Mouse (Mus musculus) intestine, postnatal 0 days (tissue): ENCODE measurements at regions not wholly inside any gene's neighbourhood (a gene's known extent, or its start where the extent isn't known, plus 50 kb on each side); places are given as distances from the start of the nearest gene placed in this dataset.

ENCODE experiments used
- ATAC-seq: fragments of 200-750 bp; cut with Nextera tagmentation; 2 replicates; pipeline ENCODE4 v1.8.0; 2017; ENCODE audit warnings: mild to moderate bottlenecking, moderate TSS enrichment, moderate library complexity
- H3K27ac ChIP-seq: fragments of 300-500 bp; sonication (generic); 2 replicates; pipeline ENCODE4 v1.5.1; 2014; ENCODE audit warnings: mild to moderate bottlenecking, low read depth, low read length, moderate library complexity
- H3K27me3 ChIP-seq: fragments of 300-500 bp; sonication (generic); replicated peaks from 2 replicates; pipeline ENCODE4 v1.6.1; 2014; ENCODE audit warnings: low read length, mixed read lengths; ENCODE audit not compliant: control insufficient read depth, insufficient read depth
- H3K36me3 ChIP-seq: fragments of 300-500 bp; sonication (generic); 2 replicates; pipeline ENCODE4 v1.6.1; 2014; ENCODE audit warnings: mild to moderate bottlenecking, moderate library complexity; ENCODE audit not compliant: control insufficient read depth, insufficient read depth
- H3K4me1 ChIP-seq: fragments of 300-500 bp; sonication (generic); replicated peaks from 2 replicates; pipeline ENCODE4 v1.6.1; 2014; ENCODE audit warnings: antibody characterized with exemption, low read length, mixed read lengths; ENCODE audit not compliant: control insufficient read depth, insufficient read depth
- H3K4me2 ChIP-seq: fragments of 300-500 bp; sonication (generic); replicated peaks from 2 replicates; pipeline ENCODE4 v1.6.1; 2014; ENCODE audit warnings: low read depth, mild to moderate bottlenecking, moderate library complexity
- H3K4me3 ChIP-seq: fragments of 300-500 bp; sonication (generic); 2 replicates; pipeline ENCODE4 v1.5.1; 2014; ENCODE audit warnings: low read depth, low read length
- H3K9ac ChIP-seq: fragments of 300-500 bp; sonication (generic); 2 replicates; pipeline ENCODE4 v1.6.1; 2014; ENCODE audit warnings: mild to moderate bottlenecking, low read depth, low read length
- H3K9me3 ChIP-seq: fragments of 300-500 bp; sonication (generic); 2 replicates; pipeline ENCODE4 v1.6.1; 2016; ENCODE audit warnings: mixed run types; ENCODE audit not compliant: control insufficient read depth
- CTCF ChIP-seq: sonication (generic); IDR thresholded peaks from 2 replicates; pipeline ENCODE4 v1.5.1; 2016; ENCODE audit warnings: low read depth, mild to moderate bottlenecking, control low read depth, antibody characterized with exemption, moderate library complexity
- WGBS: fragments of 180-500 bp; shearing (Covaris S2); extraction: QIAGEN DNeasy Blood & Tissue Kit; methylation state at CpG from one replicate; pipeline ENCODE4 v1.1.7; 2014; 5-methylcytosine and 5-hydroxymethylcytosine counted together

DNA sequence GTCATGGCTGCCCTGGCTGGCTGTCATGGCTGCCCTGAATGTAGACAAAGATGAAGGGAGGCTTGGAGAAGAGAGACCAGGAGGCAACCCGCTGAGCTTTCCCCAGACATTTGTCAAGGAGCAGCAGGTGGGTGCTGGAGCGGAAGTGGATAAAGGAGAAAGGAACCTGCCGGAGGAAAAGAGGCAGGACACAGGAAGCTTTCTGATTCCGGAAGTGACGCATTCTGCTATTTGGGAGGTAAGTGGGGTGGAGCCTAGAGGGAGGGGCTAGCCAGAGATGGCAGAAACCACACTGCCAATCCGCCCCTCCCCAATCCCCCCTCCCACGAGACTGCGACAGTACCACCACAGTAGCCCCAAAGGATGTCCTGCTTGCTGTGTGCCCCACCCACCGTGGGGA lies 80.1 kb downstream of the Gm572 start:
- no peak for TF ChIP-seq CTCF
- WGBS, result 87% methylated on average over 9 of the region's 9 CpGs
- no peak overlapping the region for H3K4me3 ChIP-seq

DNA sequence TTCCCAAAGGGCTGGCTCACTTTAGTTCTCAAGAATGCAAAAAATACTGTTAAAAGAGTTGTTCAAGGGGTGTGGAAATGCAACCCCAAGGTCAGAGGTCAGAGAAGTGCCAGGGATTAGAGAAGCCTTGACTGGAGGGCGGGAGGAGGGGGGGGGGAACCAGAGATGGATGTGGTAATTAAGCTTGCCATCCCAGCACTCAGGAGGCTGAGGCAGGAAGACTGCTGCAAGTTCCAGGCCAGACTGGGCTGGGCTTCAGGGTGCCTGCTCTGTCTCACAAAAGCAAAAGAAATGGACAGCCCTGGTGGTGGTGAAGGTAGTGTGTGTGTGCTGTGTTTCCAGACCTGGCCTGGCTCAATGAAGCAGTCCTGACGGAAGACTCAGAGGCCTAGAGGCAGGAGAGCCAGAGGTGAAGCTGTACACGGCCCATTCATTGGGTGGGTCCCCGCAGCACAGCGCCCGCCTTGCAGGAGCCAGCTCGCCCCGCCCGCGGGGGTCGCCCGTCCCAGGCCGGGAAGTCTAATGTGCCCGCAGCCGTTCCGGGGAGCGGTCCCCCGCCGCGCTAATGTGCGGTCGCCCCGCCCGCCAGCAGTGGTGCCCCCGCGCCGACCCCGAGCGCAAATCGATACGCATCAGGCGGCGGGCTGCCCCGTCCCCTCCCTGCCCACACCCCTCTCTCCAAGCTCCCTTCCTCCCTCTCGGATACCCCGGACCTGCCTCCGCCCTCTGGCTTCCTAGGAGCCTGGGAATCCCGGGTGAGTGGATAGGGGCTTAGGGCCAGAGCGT lies 80.1 kb upstream of the Casz1 start:
- WGBS, result 9% methylated on average over 39 of the region's 39 CpGs
- Histone ChIP-seq H3K9me3 (no peaks in the 10 kb centered on the region), H3K27ac (no peak overlapping the region), H3K36me3 (no peaks in the 10 kb centered on the region), H3K4me2 (peak overlapping the region; percentile 56), H3K27me3 (peaks cover 25% of the 10 kb centered on the region), H3K4me1 (no peaks in the 10 kb centered on the region), H3K9ac (no peak overlapping the region), H3K4me3 (no peak overlapping the region)
- ATAC-seq, result no peak
- TF ChIP-seq CTCF, result no peak

More for the DNA sequence above, 80.1 kb downstream of the Gm572 start:
- no peak overlapping the region for H3K27ac ChIP-seq
- no peaks in the 10 kb centered on the region for H3K9me3 ChIP-seq
- no peaks in the 10 kb centered on the region for H3K4me1 ChIP-seq
- H3K9ac ChIP-seq, result no peak overlapping the region
- H3K36me3 ChIP-seq, result no peaks in the 10 kb centered on the region
- no peak for ATAC-seq
- no peak overlapping the region for H3K4me2 ChIP-seq
- H3K27me3 ChIP-seq, result peaks cover 26% of the 10 kb centered on the region

DNA sequence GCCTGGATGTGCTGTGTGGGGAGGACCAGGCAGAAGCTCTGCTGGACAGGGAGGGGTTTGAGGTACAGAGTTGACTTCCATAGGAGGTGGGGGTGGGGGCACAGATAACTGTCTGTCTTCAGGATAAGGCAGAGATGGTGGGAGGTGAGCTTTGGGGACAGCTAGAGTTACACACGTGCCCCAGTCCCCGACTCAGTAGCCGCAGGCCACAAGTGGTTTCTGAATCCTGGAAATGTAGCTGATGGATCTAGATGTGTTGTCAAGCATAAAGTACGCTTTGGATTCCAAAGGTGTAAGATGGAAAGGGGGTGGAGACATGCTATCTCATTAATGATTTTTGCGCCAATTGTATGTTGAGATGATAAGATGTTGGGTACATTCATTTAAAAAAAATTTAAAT lies 75.4 kb upstream of the Casz1 start:
- 0 out of 2 replicates have a peak, but pooled peaks cover 10% of the 10 kb centered on the region for H3K27me3 ChIP-seq
- no peak overlapping the region for H3K4me3 ChIP-seq
- no peaks in the 10 kb centered on the region for H3K36me3 ChIP-seq
- H3K4me2 ChIP-seq, result no peak overlapping the region
- no peak overlapping the region for H3K9ac ChIP-seq
- H3K27ac ChIP-seq, result no peak overlapping the region
- H3K4me1 ChIP-seq, result no peaks in the 10 kb centered on the region
- WGBS, result 89% methylated on average over 5 of the region's 5 CpGs
- no peak for TF ChIP-seq CTCF
- no peak for ATAC-seq
- H3K9me3 ChIP-seq, result no peaks in the 10 kb centered on the region

DNA sequence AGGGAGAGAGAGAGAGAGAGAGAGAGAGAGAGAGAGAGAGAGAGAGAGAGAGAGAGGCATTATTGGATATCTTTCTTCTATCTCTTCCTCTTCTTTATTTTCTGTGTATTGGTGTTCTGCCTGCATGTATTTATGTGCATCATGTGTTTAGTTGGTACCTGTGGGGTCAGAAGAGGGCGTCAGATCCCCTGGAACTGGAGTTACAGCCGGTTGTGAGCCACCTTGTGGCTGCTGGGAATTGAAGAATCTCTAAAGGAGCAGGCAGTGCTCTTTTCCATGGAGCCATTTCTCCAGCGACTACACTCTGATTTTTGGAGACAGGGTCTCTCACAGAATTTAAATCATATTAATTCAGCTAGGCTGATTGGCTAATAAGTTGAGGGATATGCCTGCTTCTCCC lies 72.6 kb upstream of the Casz1 start:
- no peak for ATAC-seq
- TF ChIP-seq CTCF, result 0 out of 2 replicates have a peak, but pooled peaks have one; percentile 10
- Histone ChIP-seq H3K27ac (no peak overlapping the region), H3K9ac (no peak overlapping the region), H3K4me2 (no peak overlapping the region), H3K36me3 (no peaks in the 10 kb centered on the region), H3K27me3 (peaks cover 5% of the 10 kb centered on the region; the same call in 1 of the 2 replicates), H3K4me3 (no peak overlapping the region), H3K4me1 (no peaks in the 10 kb centered on the region), H3K9me3 (no peaks in the 10 kb centered on the region)
- WGBS, result 67% methylated on average over 3 of the region's 3 CpGs

- WGBS, result 86% methylated on average over 9 of the region's 9 CpGs
- H3K9ac ChIP-seq, result no peak overlapping the region
- no peak for TF ChIP-seq CTCF
- H3K4me2 ChIP-seq, result no peak overlapping the region
- H3K9me3 ChIP-seq, result no peaks in the 10 kb centered on the region
- no peak for ATAC-seq
- no peaks in the 10 kb centered on the region; the same call in 1 of the 2 replicates for H3K27me3 ChIP-seq
- no peak overlapping the region for H3K4me3 ChIP-seq
- H3K36me3 ChIP-seq, result no peaks in the 10 kb centered on the region
- no peak overlapping the region for H3K27ac ChIP-seq
- H3K4me1 ChIP-seq, result no peaks in the 10 kb centered on the region
Measured at GRCm38 (mm10) chr4:148734061-148734460, 70.2 kb upstream of the Casz1 start.

DNA sequence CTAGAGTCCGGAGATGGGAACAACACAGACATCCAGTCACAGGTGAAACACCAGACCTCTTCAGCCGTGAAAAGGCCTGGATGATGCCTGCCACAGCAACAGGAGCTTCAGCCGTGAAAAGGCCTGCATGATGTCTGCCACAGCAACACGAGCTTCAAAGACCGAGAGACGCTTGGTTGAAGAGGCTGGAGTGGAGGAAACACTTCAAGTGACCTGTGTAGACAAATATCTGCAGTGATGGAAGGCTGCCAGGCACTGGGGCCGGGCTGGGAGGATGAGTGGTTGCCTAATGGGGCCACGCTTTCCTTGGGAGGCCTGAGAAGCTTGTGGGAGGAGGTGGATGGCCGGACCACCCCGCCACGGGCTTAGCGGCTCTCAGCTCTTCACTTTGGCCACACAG lies 69.7 kb upstream of the Casz1 start:
- Histone ChIP-seq H3K27me3 (no peaks in the 10 kb centered on the region; the same call in 1 of the 2 replicates), H3K9ac (no peak overlapping the region)

More for the DNA sequence above, 69.7 kb upstream of the Casz1 start:
- Histone ChIP-seq H3K27ac (no peak overlapping the region), H3K4me3 (no peak overlapping the region), H3K4me1 (no peaks in the 10 kb centered on the region), H3K4me2 (no peak overlapping the region), H3K9me3 (no peaks in the 10 kb centered on the region), H3K36me3 (no peaks in the 10 kb centered on the region)
- ATAC-seq, result no peak
- no peak for TF ChIP-seq CTCF
- 62% methylated on average over 12 of the region's 12 CpGs for WGBS
